Mouse (Mus musculus) lung, embryonic 14.5 days (tissue): ENCODE results near the gene Ryr2. TPM values are rescaled to one million over a fixed set of nuclear protein-coding genes. Genes with fewer than 3 reads are reported as not detected.

Experiments used
- ATAC-seq: fragments of 200-750 bp; cut with Nextera tagmentation; 2 replicates; pipeline ENCODE4 v1.8.0; 2017; ENCODE audit warnings: mild to moderate bottlenecking, moderate TSS enrichment, moderate library complexity; ENCODE audit not compliant: insufficient read depth
- DNase-seq: peaks from one replicate; pipeline ENCODE4 v3.0.0-alpha.2; 2015
- H3K27ac ChIP-seq: fragments of 300-500 bp; sonication (generic); 2 replicates; pipeline ENCODE4 v1.5.1; 2014; ENCODE audit warnings: low read depth, mild to moderate bottlenecking, moderate library complexity
- H3K27me3 ChIP-seq: fragments of 300-500 bp; sonication (generic); 2 replicates; pipeline ENCODE4 v1.6.1; 2014; ENCODE audit warnings: low read length, control low read depth; ENCODE audit not compliant: insufficient read depth
- H3K36me3 ChIP-seq: fragments of 300-500 bp; sonication (generic); 2 replicates; pipeline ENCODE4 v1.6.1; 2014; ENCODE audit warnings: control low read depth; ENCODE audit not compliant: insufficient read depth
- H3K4me1 ChIP-seq: fragments of 300-500 bp; sonication (generic); 2 replicates; pipeline ENCODE4 v1.6.1; 2014; ENCODE audit warnings: antibody characterized with exemption, control low read depth; ENCODE audit not compliant: insufficient read depth
- H3K4me2 ChIP-seq: fragments of 300-500 bp; sonication (generic); 2 replicates; pipeline ENCODE4 v1.6.1; 2014; ENCODE audit warnings: mild to moderate bottlenecking
- H3K4me3 ChIP-seq: fragments of 300-500 bp; sonication (generic); 2 replicates; pipeline ENCODE4 v1.5.1; 2014; ENCODE audit warnings: low read depth, low read length
- H3K9ac ChIP-seq: fragments of 300-500 bp; sonication (generic); 2 replicates; pipeline ENCODE4 v1.6.1; 2014
- H3K9me3 ChIP-seq: fragments of 300-500 bp; sonication (generic); 2 replicates; pipeline ENCODE4 v1.6.1; 2016; ENCODE audit warnings: low read depth, low read length, control low read depth
- CTCF ChIP-seq: IDR thresholded peaks from 2 replicates; pipeline ENCODE4 v1.5.1; 2016; ENCODE audit warnings: antibody characterized with exemption, low read depth
- WGBS: fragments of 180-500 bp; shearing (Covaris S2); extraction: QIAGEN DNeasy Blood & Tissue Kit; methylation state at CpG from one replicate; pipeline ENCODE4 v1.1.7; 2014; 5-methylcytosine and 5-hydroxymethylcytosine counted together
- polyA plus RNA-seq: library from polyadenylated mRNA; unstranded; fragments of >200 nt; fragmentation: Nextera tagmentation; extraction: Ambion mirVana; gene quantifications from 2 replicates; pipeline ENCODE4 v1.2.1, GENCODE M21; 2014

The Ryr2 gene
- polyA plus RNA-seq, 1 experiment from 2014 or later: 2.3 TPM

DNA sequence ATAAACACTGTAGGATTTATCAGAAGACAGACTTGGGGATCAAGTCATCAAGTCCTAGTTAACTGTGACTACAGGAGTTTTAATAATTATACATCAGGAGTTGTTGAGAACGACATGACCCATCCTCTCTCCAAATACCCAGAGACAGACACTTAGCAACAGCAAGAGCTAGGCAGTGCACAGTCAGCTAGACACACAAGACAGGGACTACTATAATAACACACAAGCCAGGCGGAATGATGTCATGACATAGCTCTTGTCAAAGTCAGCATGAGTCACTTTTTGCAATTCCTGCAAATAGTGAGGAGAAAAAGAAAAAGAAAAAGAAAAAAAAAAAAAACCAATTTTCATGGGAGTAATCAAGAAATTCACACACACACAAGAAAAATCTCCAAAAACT is 201.6 kb downstream of the Ryr2 start:
- Histone ChIP-seq H3K4me1 (no peaks in the 10 kb centered on the region), H3K27me3 (no peaks in the 10 kb centered on the region), H3K9ac (no peak overlapping the region), H3K4me3 (no peak overlapping the region), H3K27ac (no peak overlapping the region), H3K9me3 (no peaks in the 10 kb centered on the region), H3K4me2 (no peak overlapping the region), H3K36me3 (no peaks in the 10 kb centered on the region)
- TF ChIP-seq CTCF: no peak
- DNase-seq (no peak), ATAC-seq (no peak)
- WGBS: 63% methylated on average over 2 of the region's 2 CpGs

DNA sequence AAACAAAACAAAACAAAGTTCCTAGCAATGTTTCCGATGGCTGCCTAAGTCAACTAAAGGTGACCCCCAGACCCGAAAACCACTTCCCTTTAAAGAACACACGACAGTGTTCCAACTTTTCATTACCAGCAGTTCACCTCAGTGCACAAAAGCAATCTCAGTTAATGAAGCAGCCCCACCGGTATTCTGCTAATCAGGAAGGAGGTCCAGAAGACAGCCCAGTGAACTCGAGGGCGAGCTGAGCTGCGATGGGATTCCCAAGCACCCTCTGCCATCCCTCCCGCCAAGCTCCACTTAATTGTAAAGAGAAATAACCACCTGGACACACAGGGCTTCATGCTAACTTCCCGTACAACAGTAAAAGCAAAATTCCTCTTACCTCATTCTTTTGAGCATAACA is 203.5 kb downstream of the Ryr2 start:
- TF ChIP-seq CTCF: no peak
- ATAC-seq: no peak
- no peaks in the 10 kb centered on the region for H3K27me3 ChIP-seq
- H3K4me3 ChIP-seq: no peak overlapping the region
- no peaks in the 10 kb centered on the region for H3K4me1 ChIP-seq
- H3K9ac ChIP-seq: no peak overlapping the region
- H3K9me3 ChIP-seq: no peaks in the 10 kb centered on the region
- WGBS: 53% methylated on average over 9 of the region's 9 CpGs
- H3K4me2 ChIP-seq: no peak overlapping the region
- DNase-seq: no peak
- H3K27ac ChIP-seq: no peak overlapping the region
- H3K36me3 ChIP-seq: no peaks in the 10 kb centered on the region

- Histone ChIP-seq H3K9ac (no peak overlapping the region), H3K4me1 (no peaks in the 10 kb centered on the region), H3K9me3 (no peaks in the 10 kb centered on the region), H3K4me3 (no peak overlapping the region), H3K27me3 (no peaks in the 10 kb centered on the region), H3K4me2 (no peak overlapping the region), H3K36me3 (no peaks in the 10 kb centered on the region), H3K27ac (no peak overlapping the region)
- 58% methylated on average over 6 of the region's 6 CpGs for WGBS
- no peak for TF ChIP-seq CTCF
- ATAC-seq (no peak), DNase-seq (no peak)
Observed at GRCm38 (mm10) chr13:11902856-11903255, 203.9 kb downstream of the Ryr2 start.

DNA sequence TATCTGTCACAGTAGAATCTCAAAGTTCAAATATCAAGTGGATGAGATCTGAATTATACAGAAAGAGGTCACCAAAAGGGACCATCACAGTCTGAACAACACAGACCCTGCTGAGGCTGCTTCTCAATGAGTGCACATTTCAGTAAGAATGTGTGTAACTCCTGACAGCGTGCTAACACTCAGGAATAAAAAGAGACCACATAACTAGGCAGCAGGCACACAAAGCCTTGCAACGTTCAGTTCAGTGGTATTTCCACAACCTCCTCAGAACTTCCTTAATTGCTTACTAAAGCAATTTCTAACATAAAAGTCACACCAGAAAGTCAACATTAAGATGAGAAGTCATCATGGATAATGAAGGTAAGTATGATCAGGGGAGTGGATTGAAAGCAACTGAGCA is 206.1 kb downstream of the Ryr2 start:
- no peak for ATAC-seq
- no peak for TF ChIP-seq CTCF
- H3K27ac ChIP-seq: no peak overlapping the region
- no peaks in the 10 kb centered on the region for H3K4me1 ChIP-seq
- no peak for DNase-seq
- H3K9ac ChIP-seq: no peak overlapping the region
- no peak overlapping the region for H3K4me2 ChIP-seq
- H3K36me3 ChIP-seq: no peaks in the 10 kb centered on the region
- H3K4me3 ChIP-seq: no peak overlapping the region
- H3K27me3 ChIP-seq: no peaks in the 10 kb centered on the region
- 72% methylated on average over 2 of the region's 2 CpGs for WGBS
- H3K9me3 ChIP-seq: no peaks in the 10 kb centered on the region

DNA sequence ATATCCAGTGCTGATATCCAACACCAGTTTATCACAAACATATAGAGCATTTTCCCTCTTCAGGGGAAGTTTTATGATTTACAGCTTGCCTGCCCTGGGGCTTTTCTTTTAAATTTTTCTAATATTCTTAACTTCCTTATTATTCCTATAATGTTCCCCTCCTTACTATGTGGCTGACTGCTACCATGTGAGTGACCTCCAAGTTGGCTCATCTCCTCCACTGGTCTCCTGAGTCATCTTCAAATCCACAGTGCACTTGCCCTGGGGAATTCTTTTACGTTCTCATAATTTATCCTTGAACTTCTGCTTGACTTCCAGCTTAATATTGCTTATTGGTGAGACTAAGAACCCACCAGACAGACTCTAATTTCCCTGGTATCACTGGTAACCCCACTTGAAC is 211.1 kb downstream of the Ryr2 start:
- no peaks in the 10 kb centered on the region for H3K9me3 ChIP-seq
- H3K36me3 ChIP-seq: no peaks in the 10 kb centered on the region
- H3K27me3 ChIP-seq: no peaks in the 10 kb centered on the region
- DNase-seq (no peak), ATAC-seq (no peak)
- no peak for TF ChIP-seq CTCF
- H3K9ac ChIP-seq: no peak overlapping the region
- no peak overlapping the region for H3K4me3 ChIP-seq
- H3K4me1 ChIP-seq: no peaks in the 10 kb centered on the region
- H3K4me2 ChIP-seq: no peak overlapping the region
- H3K27ac ChIP-seq: no peak overlapping the region
- 71% methylated on average over 1 of the region's 1 CpGs for WGBS

DNA sequence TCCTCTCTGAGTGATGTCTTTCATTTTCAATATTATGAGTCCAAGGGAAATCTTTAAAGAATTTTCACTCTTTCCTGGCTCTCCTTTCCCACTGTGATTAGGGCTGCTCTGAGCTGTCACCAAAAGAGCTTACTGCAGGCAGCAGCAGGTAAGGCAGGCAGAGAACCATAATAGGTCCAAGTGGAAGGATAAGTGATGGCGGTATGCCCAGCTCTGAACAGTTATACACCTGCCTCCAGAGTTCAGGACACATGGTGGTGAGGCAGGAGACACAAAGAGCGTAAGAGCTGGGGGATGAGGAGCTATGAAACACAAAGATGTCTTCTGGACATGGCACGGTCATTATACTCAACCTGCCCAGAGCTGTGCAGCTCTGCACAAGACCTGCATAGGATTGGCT is 215.0 kb downstream of the Ryr2 start:
- WGBS: 80% methylated on average over 3 of the region's 3 CpGs
- DNase-seq: no peak

DNA sequence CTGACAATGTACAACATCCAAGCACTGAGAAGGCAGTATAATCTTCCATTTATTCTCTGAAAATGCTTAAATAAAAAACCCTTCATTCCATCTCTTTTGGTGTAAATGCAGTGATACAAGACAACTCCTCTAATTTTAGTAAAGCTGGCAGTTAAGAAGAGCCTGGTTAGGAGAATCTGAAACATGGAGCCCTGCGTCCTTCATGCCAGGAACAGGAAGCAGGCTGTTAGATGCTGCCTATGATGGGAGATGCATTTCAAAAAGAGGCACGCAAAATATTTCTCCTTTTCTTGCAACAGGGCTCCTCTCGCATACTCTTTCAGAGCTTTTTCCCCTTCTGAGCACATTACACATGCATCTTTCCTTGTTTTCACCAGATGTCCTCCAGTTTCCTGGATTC is 215.6 kb downstream of the Ryr2 start:
- Histone ChIP-seq H3K4me1 (no peaks in the 10 kb centered on the region), H3K4me3 (no peak overlapping the region), H3K9ac (no peak overlapping the region), H3K4me2 (no peak overlapping the region), H3K36me3 (no peaks in the 10 kb centered on the region), H3K27ac (no peak overlapping the region), H3K9me3 (no peaks in the 10 kb centered on the region), H3K27me3 (no peaks in the 10 kb centered on the region)
- no peak for TF ChIP-seq CTCF
- WGBS: 55% methylated on average over 3 of the region's 3 CpGs
- peak; percentile 11 for DNase-seq
- ATAC-seq: no peak

More for the DNA sequence above, 215.0 kb downstream of the Ryr2 start:
- Histone ChIP-seq H3K27me3 (no peaks in the 10 kb centered on the region), H3K4me3 (no peak overlapping the region), H3K4me1 (no peaks in the 10 kb centered on the region), H3K9ac (no peak overlapping the region), H3K27ac (no peak overlapping the region), H3K36me3 (no peaks in the 10 kb centered on the region), H3K4me2 (no peak overlapping the region), H3K9me3 (no peaks in the 10 kb centered on the region)
- TF ChIP-seq CTCF: no peak
- no peak for ATAC-seq

- no peak overlapping the region for H3K27ac ChIP-seq
- no peak overlapping the region for H3K4me2 ChIP-seq
- H3K9ac ChIP-seq: no peak overlapping the region
- H3K4me1 ChIP-seq: no peaks in the 10 kb centered on the region
- WGBS: 90% methylated on average over 3 of the region's 3 CpGs
- ATAC-seq: no peak
- no peak overlapping the region for H3K4me3 ChIP-seq
- no peaks in the 10 kb centered on the region for H3K9me3 ChIP-seq
- TF ChIP-seq CTCF: no peak
- no peak for DNase-seq
- H3K36me3 ChIP-seq: no peaks in the 10 kb centered on the region
- H3K27me3 ChIP-seq: no peaks in the 10 kb centered on the region
Observed at GRCm38 (mm10) chr13:11884175-11884574, 222.6 kb downstream of the Ryr2 start.
